Mouse (Mus musculus) cerebral cortex, adult 2 months (tissue): Measurements from ENCODE around the gene Nans.

ENCODE experiments used
- WGBS: fragments of 180-500 bp; shearing (Covaris S2); methylation state at CpG from one replicate; pipeline ENCODE4 v1.1.7; 2018; 5-methylcytosine and 5-hydroxymethylcytosine counted together

Gene Nans

GRCm38 (mm10) chr4:46485696-46486417, 3.2 kb upstream of the Nans start:
- WGBS: 69% methylated on average over 14 of the region's 14 CpGs

GRCm38 (mm10) chr4:46487348-46487747, 1.7 kb upstream of the Nans start:
- 76% methylated on average over 5 of the region's 5 CpGs for WGBS

DNA sequence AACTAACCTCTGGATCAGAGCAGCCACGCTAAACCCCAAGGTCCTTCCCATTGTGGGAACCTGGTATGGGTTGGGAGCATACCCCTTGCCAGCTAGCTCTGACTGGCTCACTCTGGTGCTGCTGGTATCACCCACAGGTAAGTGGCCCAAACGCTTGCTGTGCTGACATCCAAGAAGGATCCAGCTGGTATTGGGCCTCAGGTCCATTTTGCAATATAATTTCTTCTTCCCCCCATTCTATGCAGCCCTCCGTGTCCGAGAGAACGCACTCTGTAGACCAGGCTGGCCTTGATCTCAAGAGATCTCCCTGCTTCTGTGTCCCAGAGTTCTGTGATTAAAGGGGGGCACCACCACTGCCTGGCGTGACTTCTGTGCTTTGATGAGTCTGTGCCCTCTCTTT, 4.0 kb downstream of the Nans start:
- WGBS: 97% methylated on average over 6 of the region's 6 CpGs

- 87% methylated on average over 12 of the region's 12 CpGs for WGBS
These were observed 6.5 kb downstream of the Nans start for GRCm38 (mm10) chr4:46495543-46495942.

DNA sequence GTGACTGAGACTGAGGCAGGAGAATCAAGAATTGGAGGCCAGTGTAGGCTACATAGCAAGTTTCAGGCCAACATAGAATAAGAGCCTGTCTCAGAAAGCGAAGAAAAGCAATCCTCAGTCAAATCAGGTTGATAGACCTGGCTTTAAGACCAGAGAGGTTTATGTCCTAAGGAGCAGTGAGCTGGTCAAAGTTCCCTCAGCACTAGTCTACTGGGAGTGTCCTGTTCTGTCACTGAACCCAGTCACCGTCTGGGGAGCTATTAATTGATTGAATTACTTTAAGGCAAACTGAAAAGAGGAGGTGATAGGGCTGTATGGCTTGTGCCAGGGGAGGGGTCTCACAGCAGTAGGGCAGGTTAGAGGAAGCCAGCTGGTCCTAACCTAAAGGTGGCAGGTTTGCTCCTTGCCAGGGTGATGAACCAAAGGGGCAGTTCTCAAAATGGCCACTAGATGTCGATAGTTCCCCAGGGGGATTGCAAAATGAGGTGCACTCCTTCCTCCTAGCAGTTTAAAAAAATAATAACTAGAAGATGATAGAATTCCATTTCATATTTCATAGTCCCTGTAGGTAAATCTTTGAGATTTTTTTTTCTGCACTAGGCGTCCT, 8.3 kb downstream of the Nans start:
- 61% methylated on average over 4 of the region's 4 CpGs for WGBS

DNA sequence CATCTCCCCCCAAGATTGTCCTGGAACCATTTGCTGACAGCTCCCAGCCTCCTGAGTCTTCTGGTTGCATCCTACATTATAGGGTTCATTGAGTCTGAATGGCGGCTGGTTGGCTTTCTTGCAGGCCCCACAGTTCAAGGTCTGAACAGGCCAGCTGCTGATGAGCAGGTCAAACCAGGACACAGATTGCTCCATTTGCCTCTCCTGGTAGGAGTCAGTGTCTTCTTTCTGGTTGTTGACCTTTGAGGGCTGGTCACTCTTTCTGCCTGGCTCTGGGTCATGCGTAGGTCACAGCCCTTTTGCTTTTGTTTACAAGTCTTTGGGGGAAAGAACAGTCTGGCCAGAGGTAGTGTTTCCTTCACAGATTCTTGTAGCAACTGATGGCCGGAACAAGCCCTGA, 9.5 kb downstream of the Nans start:
- 82% methylated on average over 3 of the region's 3 CpGs for WGBS

- WGBS: 13% methylated on average over 4 of the region's 4 CpGs
These were observed 9.9 kb downstream of the Nans start for GRCm38 (mm10) chr4:46498976-46499375.

GRCm38 (mm10) chr4:46502606-46503502, 13.8 kb downstream of the Nans start:
- 83% methylated on average over 16 of the region's 16 CpGs for WGBS

- WGBS: 62% methylated on average over 3 of the region's 3 CpGs
These were observed 14.8 kb downstream of the Nans start for GRCm38 (mm10) chr4:46503881-46504280.

DNA sequence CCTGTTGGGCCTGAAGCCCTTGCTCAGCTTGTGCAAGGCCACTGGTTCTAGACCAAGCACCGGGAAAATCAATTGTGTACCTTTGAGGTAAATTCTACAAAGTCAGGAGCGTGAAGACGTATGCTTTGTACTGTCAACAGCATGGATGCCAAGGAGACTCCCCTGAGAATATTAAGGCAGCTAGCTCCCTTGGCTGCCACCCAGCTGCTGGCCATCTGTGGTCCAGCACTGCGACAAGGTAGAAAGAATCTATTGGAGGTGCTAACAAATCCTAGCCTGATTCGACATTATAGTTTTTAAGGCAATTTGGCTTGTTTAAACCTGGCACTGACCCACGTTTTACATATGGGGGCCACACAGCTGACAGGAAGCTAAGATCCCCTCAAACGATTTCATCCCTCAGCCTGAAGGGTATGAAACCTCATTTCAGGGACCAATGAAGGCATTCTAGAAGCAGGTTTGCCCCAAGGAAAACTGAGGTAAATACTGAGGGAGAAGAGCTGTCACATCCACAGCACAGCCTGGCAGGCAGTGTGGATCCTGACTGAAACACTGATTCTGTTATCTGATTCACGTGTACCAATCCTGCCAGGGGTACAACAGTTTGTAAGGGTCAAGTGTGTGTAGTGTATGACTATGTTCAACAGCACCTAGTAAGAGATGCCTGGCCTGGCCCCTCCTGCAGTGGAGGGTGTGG, 16.5 kb downstream of the Nans start:
- 58% methylated on average over 8 of the region's 8 CpGs for WGBS

DNA sequence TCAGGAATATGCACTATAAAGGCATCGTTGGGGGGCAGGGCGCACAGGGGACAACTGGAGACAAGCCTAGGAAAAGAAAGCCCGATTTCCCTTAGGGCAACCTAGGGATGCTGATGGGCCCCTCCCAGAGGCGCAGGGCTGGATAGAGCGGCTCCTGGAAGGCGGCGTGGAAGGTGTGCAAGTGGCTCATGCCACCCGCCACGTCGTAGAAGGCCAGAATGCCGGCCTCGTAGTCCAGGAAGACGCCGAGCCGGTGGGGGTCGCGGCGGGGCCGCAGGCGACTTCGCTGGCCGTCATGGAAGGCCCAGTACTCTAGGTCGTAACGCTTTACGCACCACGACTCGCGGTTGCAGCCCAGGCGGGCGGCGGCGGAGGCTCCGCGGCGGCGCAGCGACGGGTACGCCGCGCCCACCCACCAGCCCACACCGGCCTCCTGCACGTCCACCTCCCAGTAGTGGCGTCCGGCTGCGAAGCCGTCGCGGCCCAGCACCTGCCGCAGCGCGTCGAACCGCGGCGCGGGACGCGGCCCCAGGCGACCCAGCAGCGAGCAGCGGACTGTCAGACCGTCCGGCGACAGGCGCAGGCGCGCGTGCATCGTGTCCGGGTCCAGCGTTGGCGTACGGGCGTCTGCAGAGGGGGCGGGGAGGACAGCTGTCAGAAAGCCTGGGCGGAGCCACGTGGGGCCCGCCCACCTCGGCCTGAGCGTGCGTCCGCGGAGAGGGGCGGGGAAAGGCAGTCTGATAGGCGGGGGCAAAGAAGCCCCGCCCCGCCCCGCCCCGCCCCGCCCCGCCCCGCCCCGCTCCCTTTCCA, 18.0 kb downstream of the Nans start:
- WGBS: 1% methylated on average over 93 of the region's 94 CpGs

DNA sequence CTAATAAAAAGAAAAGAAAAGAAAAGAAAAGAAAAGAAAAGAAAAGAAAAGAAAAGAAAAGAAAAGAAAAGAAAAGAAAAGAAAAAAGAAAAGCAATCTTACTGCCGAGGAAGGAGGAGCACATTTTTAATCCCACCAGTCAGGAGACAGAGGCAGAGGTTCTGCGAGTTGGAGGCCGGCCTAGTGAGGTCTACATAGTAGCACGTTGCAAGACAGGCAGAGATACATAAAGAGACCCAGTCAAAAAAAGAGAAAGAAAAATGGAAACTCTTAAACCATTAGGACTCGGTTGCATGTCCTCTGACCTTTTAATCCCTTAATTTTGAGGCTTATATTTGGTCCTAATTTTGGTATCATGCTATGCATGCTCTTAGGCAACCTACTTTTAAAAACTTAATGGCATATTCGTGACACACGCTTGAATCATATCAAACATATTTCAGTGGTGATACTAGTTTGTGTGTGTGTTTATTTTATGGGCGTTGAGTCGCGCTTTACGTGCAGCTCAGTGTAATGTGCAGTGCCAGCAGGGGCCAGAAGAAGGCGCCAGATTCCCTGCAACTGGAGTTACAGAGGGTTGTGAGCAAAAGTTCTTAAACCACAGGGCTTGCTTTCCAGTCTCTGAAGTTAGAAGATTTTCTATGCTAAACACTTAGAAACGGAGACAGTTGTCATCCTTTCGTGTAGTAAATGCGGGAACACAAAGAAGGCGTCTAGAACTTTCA, 18.9 kb downstream of the Nans start:
- 6% methylated on average over 16 of the region's 16 CpGs for WGBS

GRCm38 (mm10) chr4:46520491-46520890, 31.4 kb downstream of the Nans start:
- WGBS: 86% methylated on average over 2 of the region's 2 CpGs

DNA sequence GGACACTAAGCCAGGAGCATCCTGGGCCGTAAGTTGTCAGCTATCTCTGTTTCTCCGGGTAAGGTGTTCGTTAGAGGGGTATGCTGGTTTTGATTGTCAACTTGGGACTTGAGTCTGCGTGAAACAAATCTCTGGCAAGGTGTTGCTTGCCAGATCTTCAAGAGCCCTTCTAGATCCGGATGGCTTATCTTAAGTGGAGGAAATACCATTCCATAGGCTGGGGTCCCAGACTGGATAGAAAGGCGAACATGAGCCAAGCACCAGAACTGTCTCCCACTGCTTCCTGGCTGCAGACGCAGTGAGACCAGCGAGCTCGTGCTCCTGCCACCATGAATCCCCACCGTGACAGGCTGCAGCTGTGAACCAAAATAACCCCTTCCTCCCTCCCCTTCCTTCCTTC, 32.4 kb downstream of the Nans start:
- WGBS: 89% methylated on average over 10 of the region's 10 CpGs

DNA sequence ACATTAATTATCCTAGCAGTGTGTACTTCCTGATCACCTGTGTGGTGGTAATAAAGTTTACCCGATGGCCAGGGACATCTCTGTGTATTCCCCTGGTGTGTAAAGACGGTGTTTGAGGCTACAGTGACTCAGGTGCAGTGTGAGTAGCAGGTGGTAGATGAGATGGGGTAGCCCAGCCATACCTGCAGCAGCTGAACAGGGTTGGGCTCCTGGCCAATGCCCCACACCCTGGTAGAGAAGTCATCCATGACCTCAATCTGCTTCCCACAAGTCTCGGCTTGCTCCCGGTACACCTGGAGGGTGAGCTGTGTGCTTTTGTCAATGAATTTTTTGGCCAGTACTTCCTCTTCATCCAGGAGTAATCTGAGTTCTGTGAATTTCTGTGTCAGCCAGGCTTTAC, 34.3 kb downstream of the Nans start:
- WGBS: 86% methylated on average over 4 of the region's 4 CpGs

GRCm38 (mm10) chr4:46526226-46526625, 37.2 kb downstream of the Nans start:
- WGBS: 85% methylated on average over 3 of the region's 3 CpGs

DNA sequence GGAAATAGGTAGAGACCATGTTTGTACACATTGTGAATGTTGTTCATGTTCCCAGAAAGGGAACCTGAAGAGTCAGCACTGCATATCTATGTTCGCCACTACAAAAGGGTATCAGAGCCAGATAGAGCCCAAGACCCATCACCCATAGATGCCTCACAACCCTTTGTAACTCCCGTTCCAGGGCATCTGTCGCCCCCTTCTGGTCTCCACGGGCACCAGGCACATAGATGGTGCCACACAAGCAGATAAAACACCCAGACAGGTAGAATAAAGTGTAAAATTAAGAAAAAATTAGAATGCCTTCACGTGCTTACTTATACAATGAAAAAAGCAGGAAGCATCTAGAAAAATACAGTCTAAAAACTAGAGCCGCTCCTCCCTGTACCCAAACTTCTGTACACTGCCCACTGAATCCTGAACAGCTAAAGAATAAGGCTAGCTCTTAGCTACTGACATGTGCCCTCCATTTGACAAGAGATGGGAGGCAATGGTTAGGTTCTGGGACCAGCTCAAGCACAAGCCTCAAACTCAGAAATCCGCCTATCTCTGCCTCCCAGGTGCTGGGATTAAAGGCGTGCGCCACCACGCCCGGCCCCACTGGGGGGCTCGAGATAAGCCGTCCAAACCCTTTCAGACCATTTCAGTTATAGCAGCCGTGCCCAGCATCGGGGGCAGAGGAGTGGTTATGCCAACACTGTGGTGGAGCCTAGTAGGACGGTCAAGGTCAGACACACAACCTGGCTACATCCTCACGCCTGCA, 37.9 kb downstream of the Nans start:
- WGBS: 45% methylated on average over 17 of the region's 17 CpGs

DNA sequence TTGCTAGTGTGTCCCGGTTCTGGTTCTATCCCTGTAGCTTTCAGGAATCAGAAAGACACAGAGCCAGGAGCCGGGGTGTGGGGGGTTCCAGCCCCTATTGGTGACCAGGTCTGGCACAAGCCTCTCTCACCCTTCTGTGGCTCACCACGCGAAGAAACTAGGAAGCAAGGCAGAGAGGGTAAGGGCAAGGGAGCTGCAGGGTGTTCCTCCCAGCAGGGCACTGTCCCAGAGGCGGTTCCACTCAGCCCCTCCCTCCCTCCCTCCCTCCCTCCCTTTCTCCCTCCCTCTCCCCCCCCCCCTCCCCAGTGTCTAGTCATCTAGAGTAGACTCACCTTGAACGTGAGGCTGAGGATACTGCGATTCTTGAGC, 38.5 kb downstream of the Nans start:
- 21% methylated on average over 7 of the region's 7 CpGs for WGBS

GRCm38 (mm10) chr4:46529722-46530121, 40.7 kb downstream of the Nans start:
- 74% methylated on average over 7 of the region's 7 CpGs for WGBS

DNA sequence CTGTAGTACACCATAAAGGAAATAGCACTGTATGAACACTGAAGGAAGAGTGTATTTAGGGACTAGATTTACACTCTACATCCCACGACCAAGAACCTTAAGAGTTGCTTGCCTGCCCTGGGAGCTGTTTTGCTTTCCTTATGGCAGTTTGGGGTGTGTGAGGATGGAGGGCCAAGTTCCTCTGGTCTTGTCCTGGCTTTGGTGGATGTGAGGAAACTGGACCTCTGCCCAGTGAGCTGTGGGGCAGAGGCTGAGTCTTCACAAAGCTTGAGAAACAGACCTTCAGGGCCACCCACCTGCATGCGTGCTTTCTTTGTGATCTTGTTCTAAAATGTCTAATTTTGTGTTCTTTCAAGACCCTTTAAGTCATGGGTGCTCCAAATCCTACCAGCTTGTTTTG, 43.5 kb downstream of the Nans start:
- 82% methylated on average over 2 of the region's 2 CpGs for WGBS
